Mouse (Mus musculus): ENCODE data around the gene A630089N07Rik. TPM values are rescaled to one million over a fixed set of nuclear protein-coding genes. Genes with fewer than 3 reads are reported as not detected.

Gene A630089N07Rik
- total RNA-seq, 2 experiments from 2014 or later = 36.5 to 89.6 TPM

GRCm38 (mm10) chr16:97963956-97964540 is 118.2 kb downstream of the A630089N07Rik start:
- no peak for ATAC-seq (replicated peaks; ENCODE audit: low FRiP score, low TSS enrichment, poor library complexity, severe bottlenecking)

GRCm38 (mm10) chr16:97962151-97962948 is 119.9 kb downstream of the A630089N07Rik start, which contains the start of the genes C2cd2 and Zbtb21:
TSS of gene C2cd2 (minus strand) at chr16:97962598.
TSS of gene Zbtb21 (minus strand) at chr16:97962622.
- ATAC-seq (replicated peaks; ENCODE audit: low FRiP score, low TSS enrichment, poor library complexity, severe bottlenecking) = peak; percentile 78

- no peak for ATAC-seq (replicated peaks; ENCODE audit: low FRiP score, low TSS enrichment, poor library complexity, severe bottlenecking)
These were observed 120.7 kb downstream of the A630089N07Rik start for GRCm38 (mm10) chr16:97961381-97962150.

GRCm38 (mm10) chr16:97960348-97960747 is 121.9 kb downstream of the A630089N07Rik start:
- ATAC-seq (replicated peaks; ENCODE audit: low FRiP score, low TSS enrichment, poor library complexity, severe bottlenecking) = no peak

GRCm38 (mm10) chr16:97958401-97958973 is 123.8 kb downstream of the A630089N07Rik start:
- peak; percentile 26 for ATAC-seq (replicated peaks; ENCODE audit: low FRiP score, low TSS enrichment, poor library complexity, severe bottlenecking)

GRCm38 (mm10) chr16:97957626-97958025 is 124.6 kb downstream of the A630089N07Rik start:
- peak; percentile 8; the same call in 1 of the 2 replicates for ATAC-seq (replicated peaks; ENCODE audit: low FRiP score, low TSS enrichment, poor library complexity, severe bottlenecking)

- ATAC-seq (replicated peaks; ENCODE audit: low FRiP score, low TSS enrichment, poor library complexity, severe bottlenecking) = no peak
These were observed 126.2 kb downstream of the A630089N07Rik start for GRCm38 (mm10) chr16:97956011-97956410.

GRCm38 (mm10) chr16:97953300-97953699 is 128.9 kb downstream of the A630089N07Rik start:
- peak; percentile 82 for ATAC-seq (replicated peaks; ENCODE audit: low FRiP score, low TSS enrichment, poor library complexity, severe bottlenecking)

- ATAC-seq (replicated peaks; ENCODE audit: low FRiP score, low TSS enrichment, poor library complexity, severe bottlenecking) = peak; percentile 79
These were observed 129.4 kb downstream of the A630089N07Rik start for GRCm38 (mm10) chr16:97952801-97953200.

GRCm38 (mm10) chr16:97952371-97952770 is 129.9 kb downstream of the A630089N07Rik start:
- ATAC-seq (replicated peaks; ENCODE audit: low FRiP score, low TSS enrichment, poor library complexity, severe bottlenecking) = no peak

Other genes starting within 250 kb of the A630089N07Rik start
- gene Prdm15, start 230.6 kb downstream of the A630089N07Rik start, total RNA-seq (2014; fragmentation: Nextera tagmentation) = 28.6 and 37.8 TPM in 2 replicates
- 9.7 and 13.4 TPM in 2 replicates for gene Prdm15, start 230.6 kb downstream of the A630089N07Rik start, total RNA-seq (2017)
- gene C2cd2, start 119.9 kb downstream of the A630089N07Rik start, total RNA-seq (2014; fragmentation: Nextera tagmentation) = 10.0 and 19.5 TPM in 2 replicates
- gene C2cd2, start 119.9 kb downstream of the A630089N07Rik start, total RNA-seq (2017) = 18.2 and 21.9 TPM in 2 replicates
- 12.0 and 19.6 TPM in 2 replicates for gene Zbtb21, start 119.8 kb downstream of the A630089N07Rik start, total RNA-seq (2014; fragmentation: Nextera tagmentation)
- gene Zbtb21, start 119.8 kb downstream of the A630089N07Rik start, total RNA-seq (2017) = 7.5 and 10.3 TPM in 2 replicates
- 25.2 and 35.0 TPM in 2 replicates for gene B230307C23Rik, start 85.1 kb downstream of the A630089N07Rik start, total RNA-seq (2014; fragmentation: Nextera tagmentation)
- 79.4 and 105 TPM in 2 replicates for gene B230307C23Rik, start 85.1 kb downstream of the A630089N07Rik start, total RNA-seq (2017)